Mouse (Mus musculus) embryonic facial prominence, embryonic 13.5 days (tissue): ENCODE measurements around the gene Cbln1. TPM values are rescaled to one million over a fixed set of nuclear protein-coding genes. Genes with fewer than 3 reads are reported as not detected.
A peak's percentile ranks its signal among the peaks of the same experiment; 100 is the strongest.

Experiments
- ATAC-seq: fragments of 200-750 bp; cut with Nextera tagmentation; 2 replicates; pipeline ENCODE4 v1.8.0; 2017; ENCODE audit warnings: low read depth; ENCODE audit not compliant: insufficient number of reproducible peaks, insufficient read depth, low FRiP score, low TSS enrichment
- H3K27ac ChIP-seq: fragments of 300-500 bp; sonication (generic); 2 replicates; pipeline ENCODE4 v1.5.1; 2015; ENCODE audit warnings: moderate library complexity, mild to moderate bottlenecking, inconsistent platforms
- H3K27me3 ChIP-seq: fragments of 300-500 bp; sonication (generic); 2 replicates; pipeline ENCODE4 v1.6.1; 2015; ENCODE audit warnings: mild to moderate bottlenecking, inconsistent platforms
- H3K36me3 ChIP-seq: fragments of 300-500 bp; sonication (generic); 2 replicates; pipeline ENCODE4 v1.6.1; 2015; ENCODE audit warnings: mild to moderate bottlenecking, inconsistent platforms
- H3K4me1 ChIP-seq: fragments of 300-500 bp; sonication (generic); 2 replicates; pipeline ENCODE4 v1.6.1; 2015; ENCODE audit warnings: inconsistent platforms
- H3K4me2 ChIP-seq: fragments of 300-500 bp; sonication (generic); 2 replicates; pipeline ENCODE4 v1.6.1; 2015; ENCODE audit warnings: moderate library complexity, mild to moderate bottlenecking, inconsistent platforms
- H3K4me3 ChIP-seq: fragments of 300-500 bp; sonication (generic); 2 replicates; pipeline ENCODE4 v1.5.1; 2015; ENCODE audit warnings: mild to moderate bottlenecking, inconsistent platforms
- H3K9ac ChIP-seq: fragments of 300-500 bp; sonication (generic); 2 replicates; pipeline ENCODE4 v1.6.1; 2015; ENCODE audit warnings: mild to moderate bottlenecking, inconsistent platforms
- H3K9me3 ChIP-seq: fragments of 300-500 bp; sonication (generic); 2 replicates; pipeline ENCODE4 v1.6.1; 2016; ENCODE audit warnings: inconsistent platforms
- WGBS: fragments of 180-500 bp; shearing (Covaris S2); methylation state at CpG from one replicate; pipeline ENCODE4 v1.1.7; 2015; ENCODE audit warnings: mixed read lengths; 5-methylcytosine and 5-hydroxymethylcytosine counted together
- polyA plus RNA-seq: library from polyadenylated mRNA; unstranded; fragments of >200 nt; fragmentation: Nextera tagmentation; extraction: Ambion mirVana; gene quantifications from 2 replicates; pipeline ENCODE4 v1.2.1, GENCODE M21; 2015

Gene Cbln1
- polyA plus RNA-seq: 0.56 and 1.2 TPM in 2 replicates

- Histone ChIP-seq H3K27me3 (peaks cover 94% of the 10 kb centered on the region), H3K4me2 (peak within 1 kb of the TSS; percentile 94), H3K36me3 (no peaks in the 10 kb centered on the region), H3K27ac (no peak within 1 kb of the TSS), H3K9me3 (no peaks in the 10 kb centered on the region), H3K4me1 (peaks cover 50% of the 10 kb centered on the region), H3K9ac (peak within 1 kb of the TSS; percentile 66), H3K4me3 (peak within 1 kb of the TSS; percentile 53)
- peak; percentile 96 for ATAC-seq
- under 1% methylated on average over 117 of the region's 122 CpGs for WGBS
Observed at GRCm38 (mm10) chr8:87472271-87473236, at the start of gene Cbln1. TSS of gene Cbln1 (minus strand) at chr8:87472609.

DNA sequence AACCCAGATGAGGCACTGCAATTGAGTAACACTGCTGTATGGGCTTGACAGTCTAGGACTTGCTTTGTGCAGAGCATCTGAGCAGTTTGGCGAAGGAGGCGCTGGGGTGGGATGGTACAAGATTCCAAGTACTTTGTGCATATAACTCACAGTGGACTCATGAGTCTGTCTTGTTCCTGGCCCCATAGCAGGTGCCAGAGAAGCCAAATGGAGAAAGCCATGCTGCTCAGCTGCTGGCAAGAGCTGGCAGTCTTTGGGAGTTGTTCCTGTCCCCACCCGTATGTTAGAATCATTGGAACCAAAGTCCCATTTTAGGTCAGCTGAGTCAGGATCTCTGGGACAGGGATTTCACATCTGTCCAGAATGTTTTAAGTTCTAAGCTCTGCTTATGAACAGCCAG lies 44.7 kb upstream of the Cbln1 start:
- no peak overlapping the region for H3K4me3 ChIP-seq
- no peak overlapping the region for H3K4me2 ChIP-seq
- no peak overlapping the region for H3K27ac ChIP-seq
- H3K36me3 ChIP-seq: no peaks in the 10 kb centered on the region
- no peaks in the 10 kb centered on the region for H3K27me3 ChIP-seq
- H3K4me1 ChIP-seq: no peaks in the 10 kb centered on the region
- H3K9me3 ChIP-seq: no peaks in the 10 kb centered on the region
- no peak for ATAC-seq
- H3K9ac ChIP-seq: no peak overlapping the region
- 98% methylated on average over 3 of the region's 3 CpGs for WGBS

DNA sequence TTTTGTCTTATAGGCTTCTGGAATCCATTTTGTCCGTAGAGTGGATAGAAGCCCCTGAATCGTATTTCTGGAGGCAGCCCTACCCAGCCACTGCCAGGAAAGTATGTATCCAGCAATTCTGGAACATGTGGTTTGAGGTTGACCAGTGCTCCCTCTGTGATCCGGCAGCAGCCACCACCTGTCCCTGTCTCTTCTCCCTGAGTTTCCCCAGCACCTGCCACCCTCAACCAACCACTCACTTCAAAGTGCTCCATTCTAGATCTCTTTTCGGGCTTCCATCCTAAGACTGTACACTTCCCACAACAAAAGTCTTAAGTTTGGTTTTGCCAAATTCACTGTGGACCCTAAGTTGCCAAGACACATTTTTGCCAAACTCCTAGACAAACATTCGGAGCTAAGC lies 41.4 kb upstream of the Cbln1 start:
- no peak overlapping the region for H3K27ac ChIP-seq
- H3K4me1 ChIP-seq: no peaks in the 10 kb centered on the region
- H3K4me2 ChIP-seq: no peak overlapping the region
- no peaks in the 10 kb centered on the region for H3K36me3 ChIP-seq
- no peak overlapping the region for H3K4me3 ChIP-seq
- no peak overlapping the region for H3K9ac ChIP-seq
- H3K9me3 ChIP-seq: no peaks in the 10 kb centered on the region
- WGBS: 76% methylated on average over 5 of the region's 5 CpGs
- no peak for ATAC-seq
- H3K27me3 ChIP-seq: no peaks in the 10 kb centered on the region

GRCm38 (mm10) chr8:87513350-87513749 lies 40.9 kb upstream of the Cbln1 start:
- Histone ChIP-seq H3K9ac (no peak overlapping the region), H3K4me3 (no peak overlapping the region), H3K36me3 (no peaks in the 10 kb centered on the region), H3K4me2 (no peak overlapping the region), H3K27me3 (no peaks in the 10 kb centered on the region), H3K4me1 (no peaks in the 10 kb centered on the region), H3K27ac (no peak overlapping the region), H3K9me3 (no peaks in the 10 kb centered on the region)
- WGBS: 81% methylated on average over 3 of the region's 3 CpGs
- ATAC-seq: no peak

DNA sequence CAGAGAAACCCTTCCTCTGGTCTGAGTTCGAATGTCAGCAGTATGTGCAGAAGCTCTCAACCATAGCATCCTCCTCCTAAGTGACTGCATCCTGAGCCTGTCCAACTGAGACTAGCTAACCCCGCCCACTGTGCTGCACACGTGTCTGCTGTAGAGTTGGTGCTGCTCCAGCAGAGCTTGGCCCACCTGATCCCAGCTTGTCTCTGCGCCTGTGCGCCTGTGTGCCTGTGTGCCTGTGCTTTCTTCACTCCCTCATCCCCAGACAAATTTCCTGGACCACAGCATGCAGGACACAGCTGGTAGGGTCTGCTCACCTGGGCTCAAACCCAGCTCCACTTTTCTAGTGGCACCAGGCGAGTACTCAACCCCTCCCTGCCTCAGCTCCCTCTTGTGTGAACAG lies 40.2 kb upstream of the Cbln1 start:
- WGBS: 86% methylated on average over 6 of the region's 6 CpGs
- Histone ChIP-seq H3K4me1 (no peaks in the 10 kb centered on the region), H3K36me3 (no peaks in the 10 kb centered on the region), H3K9ac (no peak overlapping the region), H3K27me3 (no peaks in the 10 kb centered on the region), H3K4me2 (no peak overlapping the region), H3K27ac (no peak overlapping the region), H3K9me3 (no peaks in the 10 kb centered on the region), H3K4me3 (no peak overlapping the region)
- no peak for ATAC-seq

GRCm38 (mm10) chr8:87507046-87507445 lies 34.6 kb upstream of the Cbln1 start:
- WGBS: 46% methylated on average over 9 of the region's 9 CpGs
- Histone ChIP-seq H3K9me3 (no peaks in the 10 kb centered on the region), H3K4me2 (no peak overlapping the region), H3K36me3 (no peaks in the 10 kb centered on the region), H3K9ac (no peak overlapping the region), H3K4me3 (no peak overlapping the region), H3K4me1 (peaks cover 15% of the 10 kb centered on the region), H3K27ac (no peak overlapping the region), H3K27me3 (no peaks in the 10 kb centered on the region)
- ATAC-seq: no peak

- Histone ChIP-seq H3K4me3 (no peak overlapping the region), H3K4me1 (peaks cover 15% of the 10 kb centered on the region), H3K9ac (no peak overlapping the region), H3K27me3 (no peaks in the 10 kb centered on the region), H3K36me3 (no peaks in the 10 kb centered on the region), H3K9me3 (no peaks in the 10 kb centered on the region), H3K4me2 (no peak overlapping the region), H3K27ac (no peak overlapping the region)
- WGBS: 33% methylated on average over 5 of the region's 5 CpGs
- ATAC-seq: no peak
Observed at GRCm38 (mm10) chr8:87504441-87504840, 32.0 kb upstream of the Cbln1 start.

GRCm38 (mm10) chr8:87502684-87503083 lies 30.3 kb upstream of the Cbln1 start:
- no peaks in the 10 kb centered on the region for H3K27me3 ChIP-seq
- H3K4me3 ChIP-seq: no peak overlapping the region
- H3K27ac ChIP-seq: no peak overlapping the region
- ATAC-seq: no peak
- H3K36me3 ChIP-seq: no peaks in the 10 kb centered on the region
- 74% methylated on average over 6 of the region's 6 CpGs for WGBS
- H3K9me3 ChIP-seq: no peaks in the 10 kb centered on the region
- H3K4me1 ChIP-seq: peaks cover 15% of the 10 kb centered on the region
- H3K9ac ChIP-seq: no peak overlapping the region
- no peak overlapping the region for H3K4me2 ChIP-seq

GRCm38 (mm10) chr8:87497641-87498040 lies 25.2 kb upstream of the Cbln1 start:
- 42% methylated on average over 6 of the region's 6 CpGs for WGBS
- 0 out of 2 replicates have a peak, but pooled peaks cover 4% of the 10 kb centered on the region for H3K4me1 ChIP-seq
- no peaks in the 10 kb centered on the region for H3K9me3 ChIP-seq

DNA sequence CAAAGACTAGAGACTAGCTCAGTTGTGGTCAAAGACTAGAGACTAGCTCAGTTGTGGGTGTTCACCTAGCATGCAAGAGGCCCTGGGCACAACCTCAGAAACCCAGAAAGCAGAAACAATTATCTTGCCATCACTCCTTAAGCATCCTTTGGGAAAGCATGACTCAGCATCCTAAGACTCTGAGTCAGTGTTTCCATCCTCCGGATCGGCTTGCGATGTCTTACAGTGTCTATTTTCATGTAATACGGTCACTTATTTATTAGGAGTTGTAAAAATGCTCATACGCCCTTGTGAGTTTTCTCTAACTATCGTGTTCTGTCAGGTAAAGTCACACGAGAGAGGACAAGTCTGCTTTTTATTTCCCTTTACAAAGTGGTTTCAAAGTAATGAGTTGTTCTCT lies 24.1 kb upstream of the Cbln1 start:
- H3K4me3 ChIP-seq: no peak overlapping the region
- no peak for ATAC-seq
- H3K9me3 ChIP-seq: no peaks in the 10 kb centered on the region
- H3K27ac ChIP-seq: no peak overlapping the region
- no peak overlapping the region for H3K9ac ChIP-seq
- no peaks in the 10 kb centered on the region for H3K27me3 ChIP-seq
- 0 out of 2 replicates have a peak, but pooled peaks cover 4% of the 10 kb centered on the region for H3K4me1 ChIP-seq
- H3K36me3 ChIP-seq: no peaks in the 10 kb centered on the region
- H3K4me2 ChIP-seq: no peak overlapping the region
- 86% methylated on average over 7 of the region's 7 CpGs for WGBS

More at GRCm38 (mm10) chr8:87497641-87498040, 25.2 kb upstream of the Cbln1 start:
- Histone ChIP-seq H3K4me2 (no peak overlapping the region), H3K36me3 (no peaks in the 10 kb centered on the region), H3K4me3 (no peak overlapping the region), H3K27ac (no peak overlapping the region), H3K27me3 (no peaks in the 10 kb centered on the region), H3K9ac (no peak overlapping the region)
- no peak for ATAC-seq

DNA sequence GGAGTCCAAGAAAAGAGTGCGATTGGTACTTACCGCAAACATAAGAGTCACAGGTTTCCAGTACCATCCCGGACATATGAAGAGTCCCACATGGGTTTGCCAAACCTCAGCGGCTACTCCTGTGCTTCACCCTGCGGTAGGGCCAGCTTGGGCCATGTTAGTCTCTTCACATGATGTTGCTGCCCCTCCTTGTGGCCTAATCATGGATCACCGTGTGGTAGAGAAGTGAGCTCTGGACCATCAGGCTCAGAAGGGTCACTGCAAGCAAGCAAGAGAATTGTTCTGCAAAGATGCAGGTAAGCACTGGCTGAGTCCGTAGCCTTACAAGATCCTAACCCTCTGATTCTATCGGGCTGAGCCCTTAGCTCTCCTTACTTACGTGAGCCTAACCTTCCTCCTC lies 22.5 kb upstream of the Cbln1 start:
- H3K9me3 ChIP-seq: no peaks in the 10 kb centered on the region
- no peak overlapping the region for H3K9ac ChIP-seq
- no peak overlapping the region for H3K4me2 ChIP-seq
- no peaks in the 10 kb centered on the region for H3K36me3 ChIP-seq
- no peak overlapping the region for H3K27ac ChIP-seq
- no peaks in the 10 kb centered on the region for H3K27me3 ChIP-seq
- ATAC-seq: no peak
- WGBS: 74% methylated on average over 9 of the region's 9 CpGs
- 0 out of 2 replicates have a peak, but pooled peaks cover 4% of the 10 kb centered on the region for H3K4me1 ChIP-seq
- no peak overlapping the region for H3K4me3 ChIP-seq

- Histone ChIP-seq H3K4me2 (no peak overlapping the region), H3K27ac (no peak overlapping the region), H3K4me3 (no peak overlapping the region), H3K9me3 (no peaks in the 10 kb centered on the region), H3K9ac (no peak overlapping the region), H3K27me3 (no peaks in the 10 kb centered on the region), H3K4me1 (0 out of 2 replicates have a peak, but pooled peaks cover 4% of the 10 kb centered on the region), H3K36me3 (no peaks in the 10 kb centered on the region)
- ATAC-seq: no peak
- WGBS: 64% methylated on average over 5 of the region's 5 CpGs
Observed at GRCm38 (mm10) chr8:87489841-87490415, 17.5 kb upstream of the Cbln1 start.
